Mouse (Mus musculus) hindbrain, embryonic 14.5 days (tissue): ENCODE measurements around the gene Pde4d. TPM values are rescaled to one million over a fixed set of nuclear protein-coding genes. Genes with fewer than 3 reads are reported as not detected.

Experiments used
- ATAC-seq: fragments of 200-750 bp; cut with Nextera tagmentation; 2 replicates; pipeline ENCODE4 v1.8.0; 2017; ENCODE audit warnings: moderate number of reproducible peaks, mild to moderate bottlenecking, moderate TSS enrichment, moderate library complexity; ENCODE audit not compliant: low FRiP score
- DNase-seq: peaks from one replicate; pipeline ENCODE4 v3.0.0-alpha.2; 2015; ENCODE audit warnings: low spot score
- H3K27ac ChIP-seq: fragments of 300-500 bp; sonication (generic); 2 replicates; pipeline ENCODE4 v1.5.1; 2014; ENCODE audit warnings: mild to moderate bottlenecking, moderate library complexity
- H3K27me3 ChIP-seq: fragments of 300-500 bp; sonication (generic); 2 replicates; pipeline ENCODE4 v1.6.1; 2014; ENCODE audit warnings: mild to moderate bottlenecking, low read length, mixed read lengths; ENCODE audit not compliant: control insufficient read depth, insufficient read depth
- H3K36me3 ChIP-seq: fragments of 300-500 bp; sonication (generic); replicated peaks from 2 replicates; pipeline ENCODE4 v1.6.1; 2014; ENCODE audit not compliant: control insufficient read depth, insufficient read depth
- H3K4me1 ChIP-seq: fragments of 300-500 bp; sonication (generic); replicated peaks from 2 replicates; pipeline ENCODE4 v1.6.1; 2014; ENCODE audit warnings: antibody characterized with exemption, low read length, mixed read lengths; ENCODE audit not compliant: control insufficient read depth, insufficient read depth
- H3K4me2 ChIP-seq: fragments of 300-500 bp; sonication (generic); replicated peaks from 2 replicates; pipeline ENCODE4 v1.6.1; 2014; ENCODE audit warnings: mild to moderate bottlenecking, moderate library complexity
- H3K4me3 ChIP-seq: fragments of 300-500 bp; sonication (generic); replicated peaks from 2 replicates; pipeline ENCODE4 v1.5.1; 2014; ENCODE audit warnings: mild to moderate bottlenecking, low read length
- H3K9ac ChIP-seq: fragments of 300-500 bp; sonication (generic); 2 replicates; pipeline ENCODE4 v1.6.1; 2014
- H3K9me3 ChIP-seq: fragments of 300-500 bp; sonication (generic); 2 replicates; pipeline ENCODE4 v1.6.1; 2016; ENCODE audit warnings: low read length; ENCODE audit not compliant: control insufficient read depth
- WGBS: fragments of 180-500 bp; shearing (Covaris S2); extraction: QIAGEN DNeasy Blood & Tissue Kit; methylation state at CpG from one replicate; pipeline ENCODE4 v1.1.7; 2014; 5-methylcytosine and 5-hydroxymethylcytosine counted together
- polyA plus RNA-seq: library from polyadenylated mRNA; unstranded; fragments of >200 nt; fragmentation: Nextera tagmentation; extraction: Ambion mirVana; gene quantifications from 2 replicates; pipeline ENCODE4 v1.2.1, GENCODE M21; 2014

The Pde4d gene
- polyA plus RNA-seq, 1 experiment from 2014 or later, result 23.2 TPM

- H3K27ac ChIP-seq, result no peak overlapping the region
- H3K36me3 ChIP-seq, result no peaks in the 10 kb centered on the region
- H3K4me1 ChIP-seq, result peaks cover 6% of the 10 kb centered on the region; the same call in 1 of the 2 replicates
- no peaks in the 10 kb centered on the region for H3K27me3 ChIP-seq
- DNase-seq (no peak), ATAC-seq (peak; percentile 24; the same call in 1 of the 2 replicates)
- no peaks in the 10 kb centered on the region for H3K9me3 ChIP-seq
- no peak overlapping the region for H3K9ac ChIP-seq
- 71% methylated on average over 17 of the region's 17 CpGs for WGBS
- H3K4me3 ChIP-seq, result no peak overlapping the region
- H3K4me2 ChIP-seq, result peak overlapping the region; percentile 29
These were observed 780.0 kb downstream of the Pde4d start for GRCm38 (mm10) chr13:109229618-109230334.

DNA sequence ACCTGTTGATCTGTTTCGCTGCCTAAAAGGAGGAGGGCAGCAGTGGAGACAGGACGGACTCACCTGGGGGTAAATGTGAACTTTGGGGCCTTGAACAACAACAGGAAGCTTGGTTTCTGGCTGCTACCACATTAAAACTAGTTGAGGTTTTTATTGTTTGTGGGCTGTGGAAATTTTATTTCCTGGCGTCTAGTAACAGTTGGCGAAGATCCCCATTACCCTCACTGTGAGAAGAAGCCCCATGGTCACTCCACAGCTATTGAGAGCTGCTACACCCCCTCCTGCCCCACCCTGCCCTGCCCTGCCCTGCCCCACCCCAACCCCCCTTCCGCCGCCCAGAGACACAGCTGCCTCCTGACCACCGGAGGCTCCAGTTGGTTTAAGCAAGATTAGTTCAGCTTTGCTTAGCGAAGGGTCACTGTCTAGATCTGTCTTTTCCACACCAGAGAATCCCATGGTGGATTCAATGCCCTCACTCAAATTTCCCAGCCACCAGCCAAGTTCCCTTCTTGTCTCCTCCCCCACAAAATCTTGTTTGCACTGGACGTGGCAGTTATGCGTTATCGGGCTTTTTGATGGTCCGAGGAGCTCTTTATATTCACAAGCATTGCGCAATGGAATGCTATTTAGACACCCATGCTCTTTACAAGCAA is 780.7 kb downstream of the Pde4d start:
- Histone ChIP-seq H3K9me3 (no peaks in the 10 kb centered on the region), H3K4me3 (no peak overlapping the region), H3K27me3 (no peaks in the 10 kb centered on the region), H3K4me2 (no peak overlapping the region), H3K27ac (no peak overlapping the region), H3K4me1 (peaks cover 6% of the 10 kb centered on the region; the same call in 1 of the 2 replicates), H3K9ac (no peak overlapping the region), H3K36me3 (no peaks in the 10 kb centered on the region)
- DNase-seq (no peak), ATAC-seq (no peak)
- 60% methylated on average over 13 of the region's 13 CpGs for WGBS

- H3K9me3 ChIP-seq, result no peaks in the 10 kb centered on the region
- no peak for DNase-seq
- no peak for ATAC-seq
- H3K4me2 ChIP-seq, result no peak overlapping the region; the same call in 1 of the 2 replicates
- H3K27ac ChIP-seq, result no peak overlapping the region
- H3K36me3 ChIP-seq, result no peaks in the 10 kb centered on the region
- 88% methylated on average over 18 of the region's 18 CpGs for WGBS
- peaks cover 6% of the 10 kb centered on the region; the same call in 1 of the 2 replicates for H3K4me1 ChIP-seq
- H3K27me3 ChIP-seq, result no peaks in the 10 kb centered on the region
- H3K9ac ChIP-seq, result no peak overlapping the region
- H3K4me3 ChIP-seq, result no peak overlapping the region
These were observed 782.2 kb downstream of the Pde4d start for GRCm38 (mm10) chr13:109231848-109232460.

GRCm38 (mm10) chr13:109232531-109232930 is 782.8 kb downstream of the Pde4d start:
- H3K9ac ChIP-seq, result no peak overlapping the region
- no peak overlapping the region for H3K4me3 ChIP-seq
- H3K27ac ChIP-seq, result no peak overlapping the region
- no peaks in the 10 kb centered on the region for H3K36me3 ChIP-seq
- ATAC-seq, result no peak
- DNase-seq, result no peak
- H3K4me1 ChIP-seq, result peaks cover 6% of the 10 kb centered on the region; the same call in 1 of the 2 replicates
- 74% methylated on average over 5 of the region's 5 CpGs for WGBS
- H3K4me2 ChIP-seq, result no peak overlapping the region
- no peaks in the 10 kb centered on the region for H3K9me3 ChIP-seq
- H3K27me3 ChIP-seq, result no peaks in the 10 kb centered on the region

- Histone ChIP-seq H3K27ac (no peak overlapping the region), H3K27me3 (no peaks in the 10 kb centered on the region), H3K4me2 (no peak overlapping the region), H3K36me3 (no peaks in the 10 kb centered on the region), H3K4me3 (no peak overlapping the region), H3K9ac (no peak overlapping the region), H3K9me3 (no peaks in the 10 kb centered on the region), H3K4me1 (peaks cover 6% of the 10 kb centered on the region; the same call in 1 of the 2 replicates)
- 55% methylated on average over 5 of the region's 5 CpGs for WGBS
- DNase-seq (no peak), ATAC-seq (no peak)
These were observed 784.3 kb downstream of the Pde4d start for GRCm38 (mm10) chr13:109233911-109234613.

GRCm38 (mm10) chr13:109236047-109236446 is 786.3 kb downstream of the Pde4d start:
- DNase-seq (no peak), ATAC-seq (no peak)
- H3K27ac ChIP-seq, result no peak overlapping the region
- H3K4me1 ChIP-seq, result 0 out of 2 replicates have a peak, but pooled peaks cover 2% of the 10 kb centered on the region
- H3K27me3 ChIP-seq, result no peaks in the 10 kb centered on the region
- H3K4me3 ChIP-seq, result no peak overlapping the region
- no peak overlapping the region for H3K9ac ChIP-seq
- H3K4me2 ChIP-seq, result no peak overlapping the region
- no peaks in the 10 kb centered on the region for H3K36me3 ChIP-seq
- H3K9me3 ChIP-seq, result no peaks in the 10 kb centered on the region
- WGBS, result 81% methylated on average over 4 of the region's 4 CpGs

GRCm38 (mm10) chr13:109238670-109239069 is 788.9 kb downstream of the Pde4d start:
- H3K4me3 ChIP-seq, result no peak overlapping the region
- peaks cover 2% of the 10 kb centered on the region; the same call in 1 of the 2 replicates for H3K4me1 ChIP-seq
- DNase-seq, result no peak
- 69% methylated on average over 4 of the region's 4 CpGs for WGBS
- H3K9me3 ChIP-seq, result no peaks in the 10 kb centered on the region
- no peaks in the 10 kb centered on the region for H3K27me3 ChIP-seq
- no peak for ATAC-seq
- H3K36me3 ChIP-seq, result no peaks in the 10 kb centered on the region
- no peak overlapping the region for H3K9ac ChIP-seq
- H3K27ac ChIP-seq, result 0 out of 2 replicates have a peak overlapping the region, but pooled peaks have one; percentile 34
- no peak overlapping the region for H3K4me2 ChIP-seq

DNA sequence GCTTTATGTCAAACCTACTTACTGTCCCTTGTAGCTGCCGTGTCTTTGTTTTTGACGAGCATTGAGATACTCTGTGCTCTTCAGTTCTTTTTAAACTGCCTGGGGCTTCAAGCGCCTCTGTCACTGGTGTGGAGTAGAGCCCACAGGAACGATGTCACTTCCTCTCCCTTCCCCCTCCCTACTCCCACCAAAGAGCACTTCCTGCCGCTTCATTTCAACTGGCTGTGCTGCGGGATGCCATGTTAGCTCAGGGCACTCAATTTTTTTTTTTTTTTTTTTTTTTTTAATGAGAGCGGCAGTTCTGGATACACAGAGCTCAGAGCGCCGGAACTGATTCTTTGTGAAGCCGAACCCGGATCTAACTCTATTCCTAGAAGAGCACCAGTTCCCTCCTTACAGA is 789.5 kb downstream of the Pde4d start:
- no peaks in the 10 kb centered on the region for H3K9me3 ChIP-seq
- H3K27ac ChIP-seq, result peak overlapping the region; percentile 51
- H3K9ac ChIP-seq, result no peak overlapping the region
- no peaks in the 10 kb centered on the region for H3K27me3 ChIP-seq
- 0 out of 2 replicates have a peak overlapping the region, but pooled peaks have one; percentile 7 for H3K4me2 ChIP-seq
- H3K36me3 ChIP-seq, result no peaks in the 10 kb centered on the region
- ATAC-seq, result peak; percentile 49; the same call in 1 of the 2 replicates
- H3K4me1 ChIP-seq, result peaks cover 2% of the 10 kb centered on the region; the same call in 1 of the 2 replicates
- 59% methylated on average over 11 of the region's 11 CpGs for WGBS
- no peak overlapping the region for H3K4me3 ChIP-seq
- no peak for DNase-seq
